Mouse (Mus musculus): Measurements from ENCODE around the gene Kcnk12. TPM values are rescaled to one million over a fixed set of nuclear protein-coding genes. Genes with fewer than 3 reads are reported as not detected.

Gene Kcnk12
- polyA plus RNA-seq, 1 experiment, result 1.1 TPM

DNA sequence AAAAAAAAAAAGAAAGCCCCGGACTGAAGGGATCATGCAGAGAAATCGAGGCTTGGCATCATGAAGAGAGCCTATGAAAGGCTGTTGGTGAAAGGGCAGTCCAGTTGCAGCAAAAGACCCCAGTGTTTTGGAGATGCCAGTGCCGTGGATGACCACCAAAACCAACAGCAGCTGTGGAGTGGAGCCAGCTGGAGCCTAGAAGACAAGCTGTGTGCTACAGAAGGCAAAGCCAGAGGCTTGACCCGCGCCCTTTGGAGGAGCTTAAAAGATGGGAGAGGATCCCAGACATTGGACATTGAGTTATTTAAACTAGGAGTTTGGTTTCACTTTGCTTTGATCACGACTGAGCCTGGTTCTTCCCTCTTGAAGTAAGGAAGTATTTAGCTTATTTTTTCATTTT lies 9.6 kb downstream of the Kcnk12 start:
- H3K4me1 ChIP-seq (ENCODE audit: control insufficient read depth, insufficient read depth, insufficient read length), result no peaks in the 10 kb centered on the region
- H3K27ac ChIP-seq (ENCODE audit: insufficient read depth, low read length), result no peak overlapping the region
- no peak for DNase-seq (ENCODE audit: low read depth in 1 of 2, low spot score in 2 of 2)
- H3K4me3 ChIP-seq (ENCODE audit: extremely low read depth, insufficient read depth, insufficient read length), result no peak overlapping the region
- no peaks in the 10 kb centered on the region for H3K36me3 ChIP-seq (ENCODE audit: control insufficient read depth, insufficient read depth, low read length)
- TF ChIP-seq POLR2A (IDR thresholded peaks at IDR 0.05; ENCODE audit: low read depth, low read length) (no peak), CTCF (IDR thresholded peaks at IDR 0.05; ENCODE audit: extremely low read depth, insufficient read depth, insufficient read length, insufficient replicate concordance) (no peak)
- H3K27me3 ChIP-seq (ENCODE audit: control insufficient read depth, insufficient read depth, low read length), result no peaks in the 10 kb centered on the region
- WGBS, result 83% methylated on average over 6 of the region's 6 CpGs

DNA sequence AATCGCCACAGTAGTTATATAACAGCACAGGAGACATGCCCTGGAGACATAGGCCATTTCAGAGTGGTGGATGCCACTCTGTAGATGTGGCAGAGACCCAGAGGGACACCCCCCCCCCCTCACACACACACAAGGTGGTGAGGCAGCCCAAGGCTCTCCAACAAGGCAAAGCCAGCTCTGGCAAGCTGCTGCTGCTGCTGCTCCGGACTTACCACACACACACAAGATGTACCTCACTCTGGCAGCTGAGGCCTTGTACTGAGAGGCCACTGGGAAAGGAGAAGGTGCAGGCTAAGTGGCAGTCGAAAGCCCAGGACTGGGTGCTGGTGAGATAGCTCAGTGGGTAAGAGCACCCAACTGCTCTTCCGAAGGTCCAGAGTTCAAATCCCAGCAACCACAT lies 10.1 kb downstream of the Kcnk12 start:
- Histone ChIP-seq H3K4me1 (ENCODE audit: control insufficient read depth, insufficient read depth, insufficient read length) (no peaks in the 10 kb centered on the region), H3K27me3 (ENCODE audit: control insufficient read depth, insufficient read depth, low read length) (no peaks in the 10 kb centered on the region), H3K27ac (ENCODE audit: insufficient read depth, low read length) (no peak overlapping the region), H3K36me3 (ENCODE audit: control insufficient read depth, insufficient read depth, low read length) (no peaks in the 10 kb centered on the region), H3K4me3 (ENCODE audit: extremely low read depth, insufficient read depth, insufficient read length) (no peak overlapping the region)
- DNase-seq (ENCODE audit: low read depth in 1 of 2, low spot score in 2 of 2), result no peak
- 86% methylated on average over 4 of the region's 4 CpGs for WGBS
- no peak for TF ChIP-seq POLR2A (IDR thresholded peaks at IDR 0.05; ENCODE audit: low read depth, low read length)
- TF ChIP-seq CTCF (IDR thresholded peaks at IDR 0.05; ENCODE audit: extremely low read depth, insufficient read depth, insufficient read length, insufficient replicate concordance), result no peak

DNA sequence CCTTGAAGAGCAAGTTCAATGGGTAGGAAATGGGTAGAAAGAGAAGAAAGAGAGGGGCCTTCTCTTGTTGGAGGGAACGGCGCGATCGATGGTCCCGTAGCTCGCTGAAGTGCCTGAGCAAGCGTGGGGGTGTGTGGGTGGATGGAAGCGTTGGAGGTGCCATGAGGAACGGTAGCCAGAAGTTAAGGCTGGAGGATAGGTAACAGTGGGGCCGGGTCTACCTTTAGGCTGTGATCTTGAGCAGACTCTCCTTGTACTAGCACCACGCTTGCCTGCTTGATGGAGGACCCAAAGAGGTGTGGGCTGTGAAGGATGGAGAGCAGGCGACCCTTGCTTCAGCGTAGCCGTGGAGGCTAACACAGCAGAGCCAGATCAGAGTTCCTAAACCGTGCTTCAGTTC lies 12.1 kb downstream of the Kcnk12 start:
- no peak for DNase-seq (ENCODE audit: low read depth in 1 of 2, low spot score in 2 of 2)
- WGBS, result 95% methylated on average over 15 of the region's 15 CpGs
- H3K4me1 ChIP-seq (ENCODE audit: control insufficient read depth, insufficient read depth, insufficient read length), result no peaks in the 10 kb centered on the region
- no peak overlapping the region for H3K4me3 ChIP-seq (ENCODE audit: extremely low read depth, insufficient read depth, insufficient read length)
- no peaks in the 10 kb centered on the region for H3K36me3 ChIP-seq (ENCODE audit: control insufficient read depth, insufficient read depth, low read length)
- TF ChIP-seq POLR2A (IDR thresholded peaks at IDR 0.05; ENCODE audit: low read depth, low read length) (no peak), CTCF (IDR thresholded peaks at IDR 0.05; ENCODE audit: extremely low read depth, insufficient read depth, insufficient read length, insufficient replicate concordance) (no peak)
- no peak overlapping the region for H3K27ac ChIP-seq (ENCODE audit: insufficient read depth, low read length)
- no peaks in the 10 kb centered on the region for H3K27me3 ChIP-seq (ENCODE audit: control insufficient read depth, insufficient read depth, low read length)

DNA sequence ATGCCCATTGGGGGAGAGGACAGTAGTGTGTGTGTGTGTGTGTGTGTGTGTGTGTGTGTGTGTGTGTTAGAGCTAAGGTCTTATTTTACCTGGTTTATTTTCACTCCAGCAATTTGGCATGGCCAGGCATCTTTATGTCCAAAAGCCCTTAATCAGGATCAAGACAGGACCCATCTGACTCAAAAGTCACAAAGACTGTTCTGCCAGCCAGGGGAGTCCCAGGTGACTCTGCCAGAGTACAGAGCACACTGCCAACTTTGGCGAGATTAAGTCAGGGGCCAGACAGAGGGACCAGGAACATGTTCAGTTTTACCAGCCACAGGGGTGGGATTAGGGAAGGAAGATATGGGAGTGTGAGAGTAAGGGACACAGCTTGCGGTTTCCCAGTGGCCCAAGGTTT lies 12.9 kb downstream of the Kcnk12 start:
- DNase-seq (ENCODE audit: low read depth in 1 of 2, low spot score in 2 of 2), result no peak
- no peak overlapping the region for H3K27ac ChIP-seq (ENCODE audit: insufficient read depth, low read length)
- no peaks in the 10 kb centered on the region for H3K4me1 ChIP-seq (ENCODE audit: control insufficient read depth, insufficient read depth, insufficient read length)
- H3K27me3 ChIP-seq (ENCODE audit: control insufficient read depth, insufficient read depth, low read length), result no peaks in the 10 kb centered on the region
- H3K4me3 ChIP-seq (ENCODE audit: extremely low read depth, insufficient read depth, insufficient read length), result no peak overlapping the region
- 89% methylated on average over 2 of the region's 2 CpGs for WGBS
- no peak for TF ChIP-seq POLR2A (IDR thresholded peaks at IDR 0.05; ENCODE audit: low read depth, low read length)
- TF ChIP-seq CTCF (IDR thresholded peaks at IDR 0.05; ENCODE audit: extremely low read depth, insufficient read depth, insufficient read length, insufficient replicate concordance), result no peak
- H3K36me3 ChIP-seq (ENCODE audit: control insufficient read depth, insufficient read depth, low read length), result no peaks in the 10 kb centered on the region

DNA sequence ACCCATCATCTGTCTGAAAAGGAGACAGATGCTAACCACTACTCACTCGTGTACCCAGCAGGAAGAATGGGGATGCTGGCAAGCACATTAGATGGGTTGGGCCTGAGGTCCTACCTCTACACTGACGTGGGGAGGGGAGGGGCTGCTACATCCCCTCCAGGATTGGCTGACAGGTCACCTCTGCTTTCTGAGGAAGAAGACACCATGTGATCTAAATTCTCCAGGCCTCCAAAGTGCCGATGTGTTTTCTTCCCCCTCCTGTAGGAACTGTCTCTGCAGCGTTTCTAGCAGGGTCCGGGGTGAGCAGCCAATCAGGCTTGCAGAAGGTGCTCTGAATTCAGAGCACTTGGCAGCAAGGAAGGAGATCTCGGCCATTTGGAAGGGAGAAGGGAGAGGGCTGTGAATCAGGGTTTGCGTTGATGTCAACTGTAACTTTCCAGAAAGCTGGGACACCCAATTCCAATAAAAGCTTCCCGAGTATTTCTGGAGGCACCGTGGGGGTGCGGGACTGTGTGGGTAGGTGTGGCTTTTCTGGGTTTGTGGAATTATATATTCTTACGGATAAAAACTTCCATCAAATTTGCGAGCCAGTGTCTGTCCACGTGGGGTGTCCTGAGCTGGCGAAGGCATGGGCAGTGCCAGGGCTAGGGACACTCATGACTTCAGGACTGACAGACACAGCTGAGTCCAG lies 13.5 kb downstream of the Kcnk12 start:
- H3K27ac ChIP-seq (ENCODE audit: insufficient read depth, low read length), result no peak overlapping the region
- WGBS, result 91% methylated on average over 14 of the region's 14 CpGs
- H3K27me3 ChIP-seq (ENCODE audit: control insufficient read depth, insufficient read depth, low read length), result no peaks in the 10 kb centered on the region
- no peak for TF ChIP-seq POLR2A (IDR thresholded peaks at IDR 0.05; ENCODE audit: low read depth, low read length)
- no peak for TF ChIP-seq CTCF (IDR thresholded peaks at IDR 0.05; ENCODE audit: extremely low read depth, insufficient read depth, insufficient read length, insufficient replicate concordance)
- DNase-seq (ENCODE audit: low read depth in 1 of 2, low spot score in 2 of 2), result no peak
- no peak overlapping the region for H3K4me3 ChIP-seq (ENCODE audit: extremely low read depth, insufficient read depth, insufficient read length)
- no peaks in the 10 kb centered on the region for H3K4me1 ChIP-seq (ENCODE audit: control insufficient read depth, insufficient read depth, insufficient read length)
- no peaks in the 10 kb centered on the region for H3K36me3 ChIP-seq (ENCODE audit: control insufficient read depth, insufficient read depth, low read length)

DNA sequence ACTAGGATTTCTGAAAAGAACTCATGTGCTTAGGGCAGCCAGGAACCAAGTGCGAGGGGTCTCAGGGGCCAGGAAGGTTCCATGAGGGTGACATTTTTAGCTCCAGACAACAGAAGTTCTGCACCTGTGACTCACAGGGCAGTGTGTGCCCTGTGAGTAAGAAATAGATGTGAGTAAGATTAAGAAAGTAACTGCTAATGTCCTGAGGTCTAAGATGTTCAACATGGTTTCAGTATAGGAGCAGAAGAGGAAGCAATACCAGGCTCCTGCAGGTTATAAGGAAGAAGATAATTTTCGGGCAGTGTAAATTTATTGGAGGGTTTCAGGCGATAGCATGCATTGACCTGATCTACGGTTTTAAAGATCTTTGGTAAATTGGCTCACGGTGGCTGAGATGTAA lies 16.6 kb downstream of the Kcnk12 start:
- H3K4me3 ChIP-seq (ENCODE audit: extremely low read depth, insufficient read depth, insufficient read length), result no peak overlapping the region
- no peaks in the 10 kb centered on the region for H3K27me3 ChIP-seq (ENCODE audit: control insufficient read depth, insufficient read depth, low read length)
- H3K27ac ChIP-seq (ENCODE audit: insufficient read depth, low read length), result no peak overlapping the region
- TF ChIP-seq CTCF (IDR thresholded peaks at IDR 0.05; ENCODE audit: extremely low read depth, insufficient read depth, insufficient read length, insufficient replicate concordance), result no peak
- TF ChIP-seq POLR2A (IDR thresholded peaks at IDR 0.05; ENCODE audit: low read depth, low read length), result no peak
- no peaks in the 10 kb centered on the region for H3K4me1 ChIP-seq (ENCODE audit: control insufficient read depth, insufficient read depth, insufficient read length)
- H3K36me3 ChIP-seq (ENCODE audit: control insufficient read depth, insufficient read depth, low read length), result no peaks in the 10 kb centered on the region
- 83% methylated on average over 5 of the region's 5 CpGs for WGBS
- DNase-seq (ENCODE audit: low read depth in 1 of 2, low spot score in 2 of 2), result no peak

DNA sequence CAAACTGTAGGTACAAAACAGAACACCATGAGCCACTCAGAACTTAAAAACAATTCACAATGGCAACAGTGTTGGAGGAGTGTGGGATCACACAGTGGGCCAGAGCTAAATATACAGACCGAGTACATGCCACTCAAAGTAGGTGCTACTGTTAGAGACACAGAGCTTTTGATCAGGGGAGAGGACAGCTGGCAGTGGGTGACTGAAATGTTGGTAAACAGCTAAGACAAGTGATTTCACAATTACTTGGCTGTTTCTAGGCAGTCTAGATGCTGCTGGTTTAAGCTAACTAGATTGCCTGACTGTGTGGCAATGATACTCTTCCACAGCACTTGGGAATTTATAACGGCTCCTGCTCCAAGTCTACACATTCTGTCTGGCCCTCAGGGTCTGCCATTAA lies 17.6 kb downstream of the Kcnk12 start:
- Histone ChIP-seq H3K27me3 (ENCODE audit: control insufficient read depth, insufficient read depth, low read length) (no peaks in the 10 kb centered on the region), H3K4me1 (ENCODE audit: control insufficient read depth, insufficient read depth, insufficient read length) (no peaks in the 10 kb centered on the region), H3K4me3 (ENCODE audit: extremely low read depth, insufficient read depth, insufficient read length) (no peak overlapping the region), H3K27ac (ENCODE audit: insufficient read depth, low read length) (no peak overlapping the region), H3K36me3 (ENCODE audit: control insufficient read depth, insufficient read depth, low read length) (no peaks in the 10 kb centered on the region)
- TF ChIP-seq CTCF (IDR thresholded peaks at IDR 0.05; ENCODE audit: extremely low read depth, insufficient read depth, insufficient read length, insufficient replicate concordance), result no peak
- TF ChIP-seq POLR2A (IDR thresholded peaks at IDR 0.05; ENCODE audit: low read depth, low read length), result no peak
- DNase-seq (ENCODE audit: low read depth in 1 of 2, low spot score in 2 of 2), result no peak
- 87% methylated on average over 2 of the region's 2 CpGs for WGBS

All from spleen, adult 2 months (tissue).